Mouse (Mus musculus): ENCODE data around the gene Polr2f.

Polr2f gene

DNA sequence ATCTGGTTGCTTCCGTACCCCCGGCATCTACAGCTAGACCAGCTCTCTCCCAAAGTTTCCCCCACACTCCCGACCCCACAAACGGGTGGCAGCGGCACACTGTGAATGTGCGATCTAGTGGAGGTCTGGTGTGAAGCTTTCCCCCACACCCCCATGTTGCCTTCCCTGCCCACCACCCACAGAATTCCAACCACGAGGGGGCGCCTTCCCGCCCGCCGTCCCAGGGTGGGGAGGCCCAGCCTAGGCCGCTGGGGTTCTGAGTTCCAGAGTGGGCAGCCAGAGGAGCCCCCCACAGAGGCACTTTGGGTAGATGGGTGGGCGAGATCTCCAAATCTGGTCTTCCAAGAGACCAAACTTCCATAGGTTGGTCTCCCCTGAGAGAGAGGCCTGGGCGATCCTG, 22.0 kb downstream of the Polr2f start:
- no peak for DNase-seq

DNA sequence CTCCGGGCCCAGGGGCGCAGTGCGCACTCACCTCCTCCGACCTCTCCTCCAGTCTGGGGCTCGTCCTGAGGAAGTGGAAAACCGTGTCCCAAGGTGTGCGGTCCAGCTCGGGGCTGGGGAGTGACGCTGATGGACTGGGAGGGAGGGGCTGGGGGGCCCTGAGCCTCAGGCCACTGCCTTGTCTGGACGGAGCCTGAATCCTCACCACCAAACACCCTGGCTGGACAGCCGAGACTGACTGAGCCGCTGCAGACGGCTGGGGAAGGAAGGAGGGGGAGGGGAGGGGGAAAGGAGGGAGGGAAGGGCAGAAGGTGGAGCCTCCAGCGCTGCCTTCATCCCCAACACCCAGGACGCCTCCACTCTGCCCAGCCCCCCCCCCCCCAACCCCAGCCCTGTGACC, 23.4 kb downstream of the Polr2f start:
- no peak for DNase-seq

DNA sequence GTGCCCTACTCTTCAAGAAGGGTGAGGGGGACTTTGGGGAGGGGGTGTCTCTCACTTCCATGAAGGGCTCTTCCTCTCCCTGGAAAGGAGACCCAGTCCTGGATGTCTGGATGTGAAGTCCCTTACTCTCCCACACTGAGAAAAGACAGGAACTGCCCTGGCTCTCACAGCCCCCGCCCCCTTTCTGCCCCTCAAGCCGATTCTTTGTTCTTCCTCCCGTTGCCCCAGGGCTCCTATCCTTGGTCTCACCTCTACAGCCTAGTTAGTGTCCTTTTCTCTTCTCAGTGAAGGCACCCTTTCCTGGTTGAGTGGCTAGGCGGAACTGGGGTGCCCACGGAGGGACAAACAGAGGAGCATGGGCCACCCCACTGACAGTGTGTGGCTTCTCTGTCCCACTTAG, 24.3 kb downstream of the Polr2f start, which contains the start of gene Sox10:
Gene Sox10 (minus strand): TSS at position 101 of the 400 bp plus-strand sequence.
- DNase-seq = no peak

DNA sequence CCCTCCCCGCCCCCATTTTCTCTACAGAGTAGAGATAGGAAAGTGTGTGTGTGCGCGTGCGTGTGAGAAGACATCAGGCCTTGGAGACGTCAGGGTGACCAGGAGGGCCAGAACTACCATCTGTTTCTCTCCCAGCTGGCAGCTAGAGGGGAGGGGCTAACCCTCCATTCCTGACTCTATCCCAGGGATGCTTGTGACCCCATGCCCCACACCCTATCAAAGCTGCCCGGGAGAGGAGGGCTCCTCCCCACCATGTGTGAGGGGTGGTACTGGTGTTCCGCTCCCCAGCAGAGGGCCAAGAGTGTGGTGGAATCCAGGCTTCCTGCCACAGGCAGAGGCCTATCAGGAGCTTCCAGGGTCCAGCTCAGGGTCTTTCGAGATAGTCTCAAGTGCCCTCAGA, 25.9 kb downstream of the Polr2f start:
- no peak for DNase-seq

DNA sequence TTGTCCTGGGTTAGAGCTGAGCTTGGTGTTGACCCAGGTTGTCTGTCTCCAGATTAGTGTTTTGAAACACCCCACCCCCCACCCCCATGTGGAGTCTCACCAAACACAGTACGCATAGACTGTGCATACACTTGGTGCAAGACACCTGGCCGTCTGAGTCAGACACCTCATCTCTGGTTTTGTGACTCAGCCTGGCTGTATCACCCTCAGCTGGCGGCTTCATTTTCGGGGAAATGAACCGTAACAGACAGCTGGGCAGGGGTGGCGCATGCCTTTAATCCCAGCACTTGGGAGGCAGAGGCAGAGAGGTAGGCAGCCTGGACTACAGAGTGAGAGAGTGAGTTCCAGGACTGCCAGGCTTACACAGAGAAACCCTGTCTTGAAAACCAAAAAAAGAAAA, 36.1 kb downstream of the Polr2f start:
- no peak for DNase-seq

DNA sequence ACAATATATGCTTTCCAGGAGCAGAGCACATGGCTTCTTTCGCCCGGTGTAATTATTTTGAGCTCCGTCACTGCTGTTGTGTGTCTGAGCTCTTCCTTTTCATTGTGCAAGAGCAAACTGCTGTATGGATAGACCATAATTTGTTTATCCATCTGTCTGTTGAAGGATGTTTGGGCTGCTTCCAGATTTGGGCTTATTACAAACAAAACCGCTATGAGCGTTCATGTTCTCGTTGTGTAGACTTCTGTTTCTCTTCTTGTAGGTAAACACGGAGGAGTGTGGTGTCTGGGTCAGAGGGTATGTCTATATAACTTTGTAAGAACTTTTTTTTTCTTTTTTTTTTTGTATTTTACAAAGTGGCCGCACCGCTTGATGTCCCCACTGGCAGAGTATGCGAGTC, 44.4 kb downstream of the Polr2f start:
- peak in 1 of 2 experiments; percentile 28 for DNase-seq

DNA sequence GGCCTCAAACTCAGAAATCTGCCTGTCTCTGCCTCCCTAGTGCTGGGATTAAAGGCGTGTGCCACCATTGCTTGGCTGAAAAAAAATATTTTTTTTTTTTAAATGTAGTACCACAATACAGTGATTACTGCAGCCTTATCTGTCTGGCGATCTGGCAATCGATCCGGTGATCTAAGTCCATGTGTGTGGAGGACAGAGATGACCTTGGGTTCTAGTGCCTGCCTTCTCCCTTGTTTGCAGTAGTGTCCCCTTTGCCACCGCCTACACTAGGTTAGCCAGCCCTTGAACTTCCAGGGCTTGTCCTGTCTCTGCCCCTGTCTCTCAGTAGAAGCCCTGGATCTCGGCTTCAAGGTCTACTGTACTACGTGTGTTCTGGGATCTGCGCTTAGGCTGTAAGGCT, 47.0 kb downstream of the Polr2f start:
- DNase-seq = no peak

DNA sequence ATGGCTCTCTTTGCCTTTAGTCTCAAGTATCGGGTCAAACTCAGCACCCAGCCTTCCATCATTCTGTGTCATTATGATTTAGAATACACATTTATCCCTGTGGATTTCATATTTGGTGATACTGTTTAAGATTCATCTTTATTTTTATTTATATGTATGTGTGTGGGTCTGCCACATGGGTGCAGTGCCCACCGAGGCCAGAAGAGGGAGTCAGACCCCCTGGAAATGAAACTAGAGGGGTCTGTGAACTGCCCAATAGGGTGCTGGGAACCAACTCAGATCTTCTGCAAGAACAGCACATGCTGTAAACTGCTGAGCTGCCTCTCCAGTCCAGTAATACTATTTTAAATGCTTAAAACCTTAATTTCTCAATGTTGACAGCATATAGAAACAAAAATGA, 50.6 kb downstream of the Polr2f start:
- no peak for DNase-seq

DNA sequence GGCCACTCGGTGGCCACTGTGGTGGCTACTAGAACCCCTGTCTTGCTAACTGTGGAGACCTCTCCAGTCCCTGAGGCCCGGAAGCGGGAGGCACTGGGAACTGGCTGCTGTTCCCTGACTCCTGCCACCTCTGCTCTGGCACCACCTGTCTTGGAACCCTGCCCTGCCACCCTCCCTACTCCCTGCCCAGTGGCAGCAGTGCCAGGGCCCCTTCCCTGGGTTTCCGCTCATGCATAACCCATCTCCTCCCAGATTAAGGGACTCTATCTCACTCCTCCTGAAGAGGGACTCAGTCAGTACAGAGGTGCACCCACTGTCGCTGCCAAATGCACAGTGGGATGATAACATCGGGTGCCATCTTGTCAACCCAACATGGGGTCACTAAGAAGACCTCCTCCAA, 51.6 kb downstream of the Polr2f start:
- no peak for DNase-seq

DNA sequence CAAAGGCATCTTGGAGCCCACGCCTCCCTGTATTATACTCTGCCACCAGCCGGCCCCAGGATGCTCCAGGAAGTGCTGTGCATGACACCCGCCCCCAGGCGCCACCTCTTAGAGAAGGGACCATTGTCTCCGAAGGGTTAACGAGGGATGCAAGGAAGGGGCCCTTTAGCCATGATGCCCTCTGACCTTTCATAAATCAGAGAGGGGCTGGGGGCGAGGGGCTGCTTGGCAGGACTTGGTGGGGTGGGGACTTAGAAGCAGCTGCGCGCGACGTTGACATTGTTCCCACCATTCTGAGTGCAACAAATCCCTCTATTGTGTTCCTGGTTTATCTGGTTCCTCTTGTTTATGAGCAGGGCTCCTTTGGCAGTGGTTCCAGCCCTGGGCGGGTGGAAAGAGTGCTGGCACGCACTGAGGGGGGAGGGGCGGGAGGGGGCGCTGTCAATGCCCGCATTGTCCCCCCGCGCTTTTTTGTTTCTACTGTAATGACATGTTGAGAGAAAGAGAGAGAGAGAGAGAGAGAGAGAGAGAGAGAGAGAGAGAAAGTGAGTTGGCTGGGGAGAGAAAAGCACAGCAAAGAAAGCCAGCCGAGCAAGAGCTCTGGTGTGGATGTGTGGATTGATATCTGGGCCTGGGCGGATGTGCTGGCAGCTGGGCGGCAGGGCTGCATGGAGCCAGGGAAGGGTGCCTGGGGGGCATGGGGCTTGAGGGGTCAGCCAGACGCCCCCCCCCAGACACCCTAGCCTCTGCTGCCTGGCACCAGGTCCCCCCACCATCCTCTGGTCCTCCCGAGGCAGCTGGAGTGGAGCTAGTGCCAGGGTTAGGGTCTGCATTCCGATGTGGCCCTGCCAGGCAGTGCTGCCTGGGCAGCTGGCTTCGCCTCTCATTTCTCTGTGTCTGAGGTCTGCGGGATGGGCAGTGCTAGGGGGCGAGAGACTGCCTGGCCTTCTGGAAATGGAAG, 52.4 kb downstream of the Polr2f start:
- peak; percentile 42 to 58 for DNase-seq

DNA sequence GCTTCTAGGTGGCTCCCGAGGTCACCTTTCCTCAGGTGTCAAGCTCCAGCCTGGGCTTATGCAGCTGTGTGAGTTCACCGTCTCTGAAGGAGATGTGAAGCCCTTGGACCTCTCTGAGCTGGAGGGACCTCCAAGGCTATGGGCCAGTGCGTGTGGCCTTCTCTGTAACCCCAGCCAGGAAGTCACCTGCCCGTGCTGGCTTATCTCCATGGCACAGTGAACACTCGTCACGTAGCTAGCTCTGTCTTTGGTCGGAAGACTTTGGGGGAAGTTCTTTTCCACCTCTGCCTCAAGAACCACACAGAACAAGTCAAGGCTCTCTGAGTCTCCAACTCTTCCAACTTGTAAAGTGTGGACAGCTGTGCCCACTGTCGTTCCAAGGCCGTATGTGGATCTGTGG, 53.2 kb downstream of the Polr2f start:
- no peak for DNase-seq

DNA sequence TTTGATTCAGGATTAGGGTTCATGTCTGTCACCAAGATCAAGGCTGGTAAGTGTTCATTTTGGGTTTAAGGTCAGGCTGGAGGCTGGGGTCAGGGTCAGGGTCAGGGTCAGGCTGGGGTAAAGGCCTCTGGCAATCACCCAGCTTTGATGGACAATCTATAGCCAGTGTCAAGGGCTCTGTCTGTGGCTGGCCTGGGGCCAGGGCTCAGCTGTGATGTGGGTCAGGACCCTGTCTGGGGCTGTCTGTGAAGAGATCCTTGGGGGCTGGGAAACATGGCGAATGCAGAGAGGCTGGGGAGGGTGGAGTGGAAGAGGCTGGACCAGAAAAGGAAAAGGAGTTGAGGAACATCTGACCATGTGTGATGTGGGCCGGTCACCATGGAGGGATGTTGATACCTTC, 54.1 kb downstream of the Polr2f start:
- no peak for DNase-seq

DNA sequence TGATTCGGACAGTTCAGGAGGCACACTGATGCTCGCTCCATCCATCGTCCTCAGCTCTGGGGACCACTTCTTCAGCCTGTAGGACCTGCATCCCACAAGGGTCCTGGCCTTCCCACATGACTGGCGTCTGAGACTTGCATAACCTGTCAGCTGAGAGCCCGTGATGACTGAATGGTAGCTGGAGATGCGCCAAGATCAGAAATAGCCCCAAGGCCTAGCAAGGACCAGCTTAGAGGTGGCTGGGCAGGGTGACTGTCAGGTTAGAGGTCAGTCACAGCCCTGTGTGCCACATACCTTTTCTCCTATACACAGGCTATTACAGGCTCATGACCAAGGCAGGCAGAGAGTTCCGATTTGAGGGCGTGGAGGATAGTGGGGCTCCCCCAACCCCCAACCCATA, 54.7 kb downstream of the Polr2f start:
- DNase-seq = peak; percentile 19 to 20

DNA sequence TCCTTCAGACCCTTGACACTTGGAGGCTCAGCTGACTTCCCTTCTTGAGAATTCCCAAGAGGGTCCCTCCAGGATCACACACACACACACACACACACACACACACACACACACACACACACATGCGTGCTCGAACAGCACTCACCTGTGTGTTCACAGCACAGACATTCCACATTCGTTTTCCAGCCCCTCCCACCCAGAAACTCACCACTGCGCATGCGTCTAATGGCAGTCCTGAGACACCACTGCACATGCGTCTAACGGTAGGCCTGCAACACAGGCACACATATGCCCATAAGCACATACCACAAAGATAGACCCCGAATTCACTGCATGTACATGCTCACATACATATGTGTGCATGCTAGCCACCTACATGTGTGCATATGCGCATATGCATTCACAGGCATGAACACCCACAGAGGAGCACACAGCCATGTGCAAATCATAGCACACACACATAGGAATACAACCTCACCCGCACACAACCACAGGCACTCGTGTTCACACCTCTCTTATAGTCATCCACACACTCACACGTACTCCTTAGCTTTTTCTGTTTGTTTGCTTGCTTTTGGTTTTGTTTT, 58.7 kb downstream of the Polr2f start:
- no peak for DNase-seq

All from lung, adult 18-20 months (tissue).